Mouse (Mus musculus): ENCODE data around the gene Sbp. TPM values are rescaled to one million over a fixed set of nuclear protein-coding genes. Genes with fewer than 3 reads are reported as not detected.
A peak's percentile ranks its signal among the peaks of the same experiment; 100 is the strongest.
"Not testable (repeated sequence)": the region's sequence is repeated elsewhere in the genome, so short reads cannot be mapped to it uniquely, and the experiment has no call there.

The Sbp gene
- not detected in 2 replicates for total RNA-seq (2012; rRNA removed)
- total RNA-seq (2014; rRNA removed): not detected in 2 replicates
- not detected in 2 replicates for polyA plus RNA-seq (2012; ENCODE audit: insufficient read length, low read depth)

DNA sequence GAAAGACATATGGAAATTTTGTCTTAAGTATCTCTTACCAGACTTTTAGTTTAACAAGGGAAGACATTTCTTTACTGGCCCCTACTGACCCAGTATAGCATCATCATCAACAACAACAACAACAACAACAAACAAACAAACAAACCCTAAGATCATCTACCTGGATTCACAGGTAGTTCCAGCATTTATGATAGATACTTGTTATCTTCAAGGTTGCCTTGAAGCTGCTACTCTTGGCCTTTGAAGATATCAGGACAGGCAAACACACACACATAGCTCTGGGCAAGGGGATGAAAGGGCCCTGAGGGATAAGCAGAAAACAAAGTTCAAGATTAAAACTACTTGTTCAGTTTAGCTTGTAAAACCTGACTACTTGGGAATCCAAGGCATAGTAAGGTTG is at the start of gene Sbp:
TSS of gene Sbp (plus strand) at position 301 of the 400 bp plus-strand sequence.
- no peaks in the 10 kb centered on the region for H3K9me3 ChIP-seq (replicated peaks; ENCODE audit: low read length)
- TF ChIP-seq MAZ (IDR thresholded peaks at IDR 0.05; ENCODE audit: low read depth, low read length): no peak
- TF ChIP-seq GABPA (IDR thresholded peaks at IDR 0.05; ENCODE audit: insufficient replicate concordance, low read depth, low read length): no peak
- TF ChIP-seq POLR2A (IDR thresholded peaks at IDR 0.05; ENCODE audit: low read depth, low read length): no peak
- TF ChIP-seq NRF1 (IDR thresholded peaks at IDR 0.05; ENCODE audit: low read depth, low read length): no peak
- TF ChIP-seq BHLHE40 (IDR thresholded peaks at IDR 0.05; ENCODE audit: low read depth, low read length): no peak
- dilution Hi-C loops (cut with MboI; ENCODE audit: extremely low pct_ligation_motif_present, extremely low pct_unique_long_range_greater_than_20kb, low sequenced_read_pairs) (no loop called here), in situ Hi-C loops (cut with MboI; ENCODE audit: low pct_ligation_motif_present, low pct_unique_long_range_greater_than_20kb, low sequenced_read_pairs) (no loop called here)
- no peak within 1 kb of the TSS for H3K9ac ChIP-seq (ENCODE audit: insufficient read depth, low read depth)
- no peak within 1 kb of the TSS for H3K4me2 ChIP-seq (ENCODE audit: insufficient read depth, low read depth, poor library complexity, severe bottlenecking)
- no peak within 1 kb of the TSS for H3K27ac ChIP-seq (ENCODE audit: insufficient read depth, low read depth)
- H3K79me2 ChIP-seq (replicated peaks; ENCODE audit: control insufficient read depth, extremely low read depth, insufficient read depth, poor library complexity, severe bottlenecking): no peaks in the 10 kb centered on the region
- H3K4me1 ChIP-seq (ENCODE audit: control insufficient read depth in 1 of 2, insufficient read depth in 2 of 2): no peaks in the 10 kb centered on the region
- peaks cover 35% of the 10 kb centered on the region for H3K27me3 ChIP-seq (replicated peaks)
- H3K36me3 ChIP-seq (replicated peaks in 1 of 2; ENCODE audit: control insufficient read depth in 1 of 2, insufficient read depth in 1 of 2, low read length in 1 of 2): no peaks in the 10 kb centered on the region
- no peak for DNase-seq (ENCODE audit: extremely low read depth)
- no peak within 1 kb of the TSS for H3K4me3 ChIP-seq (replicated peaks in 1 of 3; ENCODE audit: low read depth in 2 of 3, low read length in 2 of 3, poor library complexity in 1 of 3)

DNA sequence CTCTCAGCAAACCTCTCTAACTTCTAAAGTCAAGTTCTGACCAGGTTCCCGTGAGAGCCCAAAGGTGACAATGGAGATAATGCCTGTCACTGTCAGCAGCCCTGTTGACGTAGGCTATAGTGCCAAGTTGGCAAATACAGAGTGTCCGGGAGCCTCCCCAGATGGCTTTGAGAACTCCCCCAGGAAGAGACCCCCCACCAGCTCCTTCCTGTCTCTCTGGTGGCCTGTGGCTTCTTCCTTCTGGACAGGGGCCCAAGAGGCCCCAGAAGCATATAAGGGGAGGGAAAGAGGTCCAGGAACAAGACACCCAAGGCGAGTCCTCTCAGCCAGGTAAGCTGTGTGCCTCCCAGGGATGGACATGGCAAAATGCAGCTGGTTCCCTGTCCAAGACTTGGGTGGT is 24.3 kb upstream of the Sbp start, which contains the start of gene Dcpp3:
TSS of gene Dcpp3 (plus strand) at position 301 of the 400 bp plus-strand sequence.
- H3K79me2 ChIP-seq (replicated peaks; ENCODE audit: control insufficient read depth, extremely low read depth, insufficient read depth, poor library complexity, severe bottlenecking); H3K4me2 ChIP-seq (ENCODE audit: insufficient read depth, low read depth, poor library complexity, severe bottlenecking); H3K4me3 ChIP-seq (replicated peaks in 1 of 3; ENCODE audit: low read depth in 2 of 3, low read length in 2 of 3, poor library complexity in 1 of 3); H3K9me3 ChIP-seq (replicated peaks; ENCODE audit: low read length); H3K4me1 ChIP-seq (ENCODE audit: control insufficient read depth in 1 of 2, insufficient read depth in 2 of 2); DNase-seq (ENCODE audit: extremely low read depth); H3K27me3 ChIP-seq (replicated peaks); H3K27ac ChIP-seq (ENCODE audit: insufficient read depth, low read depth); dilution Hi-C loops (cut with MboI; ENCODE audit: extremely low pct_ligation_motif_present, extremely low pct_unique_long_range_greater_than_20kb, low sequenced_read_pairs); H3K9ac ChIP-seq (ENCODE audit: insufficient read depth, low read depth); H3K36me3 ChIP-seq (replicated peaks in 1 of 2; ENCODE audit: control insufficient read depth in 1 of 2, insufficient read depth in 1 of 2, low read length in 1 of 2); in situ Hi-C loops (cut with MboI; ENCODE audit: low pct_ligation_motif_present, low pct_unique_long_range_greater_than_20kb, low sequenced_read_pairs): not testable (repeated sequence)

DNA sequence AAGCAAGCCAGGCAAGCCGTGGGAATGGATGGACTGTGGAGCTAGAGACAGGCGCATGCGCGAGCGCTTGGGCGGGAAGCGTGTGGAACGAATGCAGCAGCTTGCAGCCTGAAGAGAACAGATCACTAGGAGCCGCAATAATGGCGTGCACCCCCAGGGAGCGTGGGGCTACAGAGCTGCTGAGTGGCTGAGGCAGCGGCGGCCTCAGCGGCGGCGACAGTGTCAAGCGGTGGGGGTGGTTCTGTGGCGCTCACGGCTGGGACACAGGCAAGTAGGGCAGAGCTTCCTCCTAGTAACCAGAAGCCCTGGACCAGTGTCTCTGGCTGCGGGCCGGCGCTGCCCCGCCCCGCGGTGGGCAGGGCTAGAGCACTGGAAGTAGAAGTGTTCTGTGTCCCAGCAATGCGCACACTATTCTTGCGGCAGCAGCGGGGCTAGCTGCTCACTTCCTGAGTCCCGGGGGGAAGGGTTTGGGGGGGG is 16.9 kb upstream of the Sbp start:
- H3K9ac ChIP-seq (ENCODE audit: insufficient read depth, low read depth): peak overlapping the region; percentile 39
- H3K4me2 ChIP-seq (ENCODE audit: insufficient read depth, low read depth, poor library complexity, severe bottlenecking): peak overlapping the region; percentile 79
- H3K9me3 ChIP-seq (replicated peaks; ENCODE audit: low read length): no peaks in the 10 kb centered on the region
- peaks cover 26% of the 10 kb centered on the region for H3K27me3 ChIP-seq (replicated peaks)
- dilution Hi-C loops (cut with MboI; ENCODE audit: extremely low pct_ligation_motif_present, extremely low pct_unique_long_range_greater_than_20kb, low sequenced_read_pairs) (no loop called here), in situ Hi-C loops (cut with MboI; ENCODE audit: low pct_ligation_motif_present, low pct_unique_long_range_greater_than_20kb, low sequenced_read_pairs) (no loop called here)
- H3K27ac ChIP-seq (ENCODE audit: insufficient read depth, low read depth): no peak overlapping the region
- DNase-seq (ENCODE audit: extremely low read depth): peak; percentile 89
- H3K36me3 ChIP-seq (replicated peaks in 1 of 2; ENCODE audit: control insufficient read depth in 1 of 2, insufficient read depth in 1 of 2, low read length in 1 of 2): no peaks in the 10 kb centered on the region
- peak overlapping the region; percentile 49 to 65 (median 59) for H3K4me3 ChIP-seq (replicated peaks in 1 of 3; ENCODE audit: low read depth in 2 of 3, low read length in 2 of 3, poor library complexity in 1 of 3)
- H3K4me1 ChIP-seq (ENCODE audit: control insufficient read depth in 1 of 2, insufficient read depth in 2 of 2): peaks cover 0 to 10% of the 10 kb centered on the region in 2 experiments; a peak in 2 of 4 replicates
- H3K79me2 ChIP-seq (replicated peaks; ENCODE audit: control insufficient read depth, extremely low read depth, insufficient read depth, poor library complexity, severe bottlenecking): no peaks in the 10 kb centered on the region
- TF ChIP-seq JUN (IDR thresholded peaks at IDR 0.05; ENCODE audit: insufficient read depth, low read depth, low read length) (no peak), NELFE (IDR thresholded peaks at IDR 0.05; ENCODE audit: low read depth, low read length) (peak; percentile 65), TCF12 (IDR thresholded peaks at IDR 0.05; ENCODE audit: low read depth, low read length) (no peak; the same call in 1 of the 2 replicates), MAX (IDR thresholded peaks at IDR 0.05; ENCODE audit: low read length) (peak; percentile 83), ZC3H11A (IDR thresholded peaks at IDR 0.05; ENCODE audit: low read depth, low read length) (no peak), IRF4 (IDR thresholded peaks at IDR 0.05; ENCODE audit: low read depth, low read length) (no peak; the same call in 1 of the 2 replicates), NRF1 (IDR thresholded peaks at IDR 0.05; ENCODE audit: low read depth, low read length) (peak; percentile 96), ZKSCAN1 (IDR thresholded peaks at IDR 0.05; ENCODE audit: borderline replicate concordance, low read depth, low read length) (no peak), E2F4 (IDR thresholded peaks at IDR 0.05; ENCODE audit: insufficient replicate concordance, low read depth, low read length) (peak; percentile 89; the same call in 1 of the 2 replicates), CTCF (conservative IDR thresholded peaks at IDR 0.05 in 1 of 2, IDR thresholded peaks at IDR 0.05 in 1 of 2; ENCODE audit: low read depth in 2 of 2, low read length in 2 of 2) (no peak), USF1 (IDR thresholded peaks at IDR 0.05; ENCODE audit: low read depth, low read length) (no peak), TBP (conservative IDR thresholded peaks at IDR 0.05; ENCODE audit: low read depth, low read length) (peak; percentile 73), SIN3A (IDR thresholded peaks at IDR 0.05; ENCODE audit: low read length) (peak; percentile 43; the same call in 1 of the 2 replicates), BHLHE40 (IDR thresholded peaks at IDR 0.05; ENCODE audit: low read depth, low read length) (no peak), HCFC1 (IDR thresholded peaks at IDR 0.05; ENCODE audit: low read depth, low read length) (peak; percentile 25; the same call in 1 of the 2 replicates), MAFK (IDR thresholded peaks at IDR 0.05; ENCODE audit: insufficient replicate concordance, low read length) (no peak), MEF2A (IDR thresholded peaks at IDR 0.05; ENCODE audit: borderline replicate concordance, low read depth, low read length) (0 out of 2 replicates have a peak, but pooled peaks have one; percentile 24), ZMIZ1 (IDR thresholded peaks at IDR 0.05; ENCODE audit: low read depth, low read length) (peak; percentile 79), UBTF (IDR thresholded peaks at IDR 0.05; ENCODE audit: low read depth, low read length) (no peak), POLR2A (IDR thresholded peaks at IDR 0.05; ENCODE audit: low read depth, low read length) (peak; percentile 89), SMC3 (IDR thresholded peaks at IDR 0.05; ENCODE audit: low read depth, low read length) (no peak), CHD2 (IDR thresholded peaks at IDR 0.05; ENCODE audit: low read length) (no peak), EP300 (IDR thresholded peaks at IDR 0.05; ENCODE audit: low read length) (no peak)

Data from CH12.LX (cell line).